Mouse (Mus musculus) neural tube, embryonic 11.5 days (tissue): ENCODE measurements at regions not wholly inside any gene's neighbourhood (a gene's known extent, or its start where the extent isn't known, plus 50 kb on each side); places are given as distances from the start of the nearest gene placed in this dataset.

Experiments
- ATAC-seq: fragments of 200-750 bp; cut with Nextera tagmentation; 2 replicates; pipeline ENCODE4 v1.8.0; 2017; ENCODE audit warnings: moderate number of reproducible peaks, mild to moderate bottlenecking, moderate TSS enrichment, moderate library complexity; ENCODE audit not compliant: insufficient read depth, low FRiP score, low TSS enrichment
- DNase-seq: peaks from one replicate; pipeline ENCODE4 v3.0.0-alpha.2; 2015; ENCODE audit warnings: low spot score
- H3K27ac ChIP-seq: fragments of 300-500 bp; sonication (generic); 2 replicates; pipeline ENCODE4 v1.5.1; 2014; ENCODE audit warnings: low read depth, mild to moderate bottlenecking, low read length
- H3K27me3 ChIP-seq: fragments of 300-500 bp; sonication (generic); 2 replicates; pipeline ENCODE4 v1.6.1; 2014; ENCODE audit warnings: mild to moderate bottlenecking, low read length, mixed read lengths; ENCODE audit not compliant: control insufficient read depth, insufficient read depth
- H3K36me3 ChIP-seq: fragments of 300-500 bp; sonication (generic); 2 replicates; pipeline ENCODE4 v1.6.1; 2014; ENCODE audit warnings: mild to moderate bottlenecking, low read length, moderate library complexity, mixed read lengths; ENCODE audit not compliant: control insufficient read depth, insufficient read depth
- H3K4me1 ChIP-seq: fragments of 300-500 bp; sonication (generic); 2 replicates; pipeline ENCODE4 v1.6.1; 2014; ENCODE audit warnings: low read length, mixed read lengths; ENCODE audit not compliant: control insufficient read depth, insufficient read depth
- H3K4me2 ChIP-seq: fragments of 300-500 bp; sonication (generic); 2 replicates; pipeline ENCODE4 v1.6.1; 2014; ENCODE audit warnings: low read depth, mild to moderate bottlenecking, moderate library complexity
- H3K4me3 ChIP-seq: fragments of 300-500 bp; sonication (generic); 2 replicates; pipeline ENCODE4 v1.5.1; 2014; ENCODE audit warnings: low read depth, low read length
- H3K9ac ChIP-seq: fragments of 300-500 bp; sonication (generic); 2 replicates; pipeline ENCODE4 v1.6.1; 2014; ENCODE audit warnings: mild to moderate bottlenecking, low read length
- H3K9me3 ChIP-seq: fragments of 300-500 bp; sonication (generic); 2 replicates; pipeline ENCODE4 v1.6.1; 2016; ENCODE audit warnings: low read length; ENCODE audit not compliant: control insufficient read depth
- WGBS: fragments of 180-500 bp; shearing (Covaris S2); extraction: QIAGEN DNeasy Blood & Tissue Kit; methylation state at CpG from one replicate; pipeline ENCODE4 v1.1.7; 2014; 5-methylcytosine and 5-hydroxymethylcytosine counted together

DNA sequence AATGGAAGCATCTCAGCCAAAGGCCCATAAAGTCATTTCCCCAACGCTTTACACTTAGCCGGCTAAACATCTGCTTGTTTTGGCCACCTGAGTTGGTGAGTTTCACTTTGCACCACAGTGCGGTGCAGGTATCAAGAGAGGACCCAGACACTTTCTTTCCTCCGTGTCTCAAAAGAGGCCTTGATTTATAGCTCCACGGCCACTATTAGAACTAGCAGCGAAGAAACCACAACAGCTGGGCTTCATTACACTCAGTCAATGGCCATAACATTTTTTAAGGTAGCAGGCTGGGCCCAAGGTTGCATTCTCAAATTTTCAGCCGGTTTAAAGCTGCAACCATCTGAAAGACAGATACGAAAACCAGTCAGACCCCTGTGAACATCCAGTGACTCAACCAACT is 103.4 kb downstream of the Mreg start:
- 63% methylated on average over 8 of the region's 8 CpGs for WGBS
- Histone ChIP-seq H3K27me3 (no peaks in the 10 kb centered on the region), H3K9me3 (no peaks in the 10 kb centered on the region), H3K36me3 (no peaks in the 10 kb centered on the region), H3K9ac (no peak overlapping the region), H3K4me3 (no peak overlapping the region), H3K4me2 (no peak overlapping the region), H3K27ac (no peak overlapping the region), H3K4me1 (no peaks in the 10 kb centered on the region)
- ATAC-seq (no peak), DNase-seq (no peak)

DNA sequence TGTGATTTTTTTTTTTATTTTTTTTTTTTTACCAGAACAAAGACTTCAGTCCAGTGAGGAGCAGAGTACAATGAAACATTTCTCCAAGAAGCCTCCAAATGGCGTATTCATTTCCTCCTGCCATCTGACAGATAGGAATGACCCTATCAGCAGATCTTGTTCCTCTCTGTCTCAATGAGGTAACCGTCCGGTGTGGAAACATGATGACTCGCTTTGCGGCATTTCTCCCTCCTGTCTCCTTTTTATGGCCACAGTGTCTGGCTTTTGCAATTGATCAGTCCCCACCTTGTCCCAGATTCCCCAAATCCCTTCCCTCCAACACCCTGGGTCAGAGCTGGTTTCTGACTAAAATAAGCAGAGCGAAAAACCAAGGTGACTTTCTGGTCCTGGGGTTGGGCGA is 105.0 kb downstream of the Mreg start:
- no peak for DNase-seq
- no peak for ATAC-seq
- WGBS: 88% methylated on average over 7 of the region's 7 CpGs

DNA sequence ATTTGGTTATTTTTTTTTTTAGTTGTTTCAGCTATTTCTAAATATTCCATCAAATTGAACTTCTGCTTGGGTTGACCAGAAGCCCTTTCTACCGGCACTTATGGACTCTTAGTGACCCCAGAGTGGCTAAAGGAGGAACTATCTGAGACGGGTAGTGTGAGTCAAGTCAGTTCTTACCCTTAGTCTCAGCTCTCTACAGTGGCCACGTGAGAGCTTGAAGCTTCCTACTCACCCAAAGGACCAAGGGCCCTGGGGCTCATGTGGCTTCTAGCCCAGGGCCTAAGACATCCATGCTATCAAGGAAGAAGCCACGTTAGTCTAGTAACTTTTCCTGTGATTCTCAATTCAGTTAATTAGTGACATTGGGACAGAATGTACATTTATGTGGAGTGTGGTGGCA is 105.5 kb downstream of the Mreg start:
- DNase-seq (no peak), ATAC-seq (no peak)
- 82% methylated on average over 4 of the region's 4 CpGs for WGBS
- Histone ChIP-seq H3K36me3 (no peaks in the 10 kb centered on the region), H3K4me3 (no peak overlapping the region), H3K9me3 (no peaks in the 10 kb centered on the region), H3K27ac (no peak overlapping the region), H3K9ac (no peak overlapping the region), H3K27me3 (no peaks in the 10 kb centered on the region), H3K4me2 (no peak overlapping the region), H3K4me1 (no peaks in the 10 kb centered on the region)

More for the DNA sequence above, 105.0 kb downstream of the Mreg start:
- no peak overlapping the region for H3K4me2 ChIP-seq
- H3K27ac ChIP-seq: no peak overlapping the region
- no peak overlapping the region for H3K9ac ChIP-seq
- no peak overlapping the region for H3K4me3 ChIP-seq
- H3K9me3 ChIP-seq: no peaks in the 10 kb centered on the region
- no peaks in the 10 kb centered on the region for H3K27me3 ChIP-seq
- no peaks in the 10 kb centered on the region for H3K36me3 ChIP-seq
- no peaks in the 10 kb centered on the region for H3K4me1 ChIP-seq

DNA sequence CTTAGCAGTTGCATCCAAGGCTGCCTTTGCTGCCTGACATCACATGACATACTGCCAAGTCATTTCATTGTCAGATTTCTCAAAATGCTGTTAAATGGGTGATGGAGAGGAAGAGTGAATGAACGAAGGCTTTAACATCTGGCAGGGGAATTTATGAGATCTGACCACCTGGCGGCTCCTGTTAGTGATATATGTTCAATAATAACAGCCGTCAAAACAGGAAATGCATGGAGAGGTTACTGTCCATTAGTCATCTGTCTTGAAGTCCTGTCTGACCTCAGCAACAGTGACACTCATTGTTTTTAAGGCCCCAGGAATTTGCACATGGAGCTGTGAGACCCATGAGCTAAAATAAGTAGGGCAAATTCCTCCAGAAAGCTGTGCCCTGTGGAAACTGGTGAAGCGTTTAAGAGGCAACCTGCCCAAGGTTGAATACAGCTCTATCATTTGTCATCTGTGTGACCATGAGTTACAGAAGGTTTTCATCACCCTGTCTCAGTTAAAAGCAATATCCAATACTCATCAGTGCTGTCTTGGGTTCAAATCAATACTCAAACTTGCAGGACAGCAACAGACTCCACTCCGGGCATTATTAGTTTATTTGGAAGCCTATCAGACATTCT is 106.6 kb downstream of the Mreg start:
- Histone ChIP-seq H3K36me3 (no peaks in the 10 kb centered on the region), H3K27ac (no peak overlapping the region), H3K9me3 (no peaks in the 10 kb centered on the region), H3K4me3 (no peak overlapping the region), H3K9ac (no peak overlapping the region), H3K4me2 (no peak overlapping the region), H3K4me1 (no peaks in the 10 kb centered on the region), H3K27me3 (no peaks in the 10 kb centered on the region)
- WGBS: 59% methylated on average over 5 of the region's 5 CpGs
- ATAC-seq (no peak), DNase-seq (no peak)

DNA sequence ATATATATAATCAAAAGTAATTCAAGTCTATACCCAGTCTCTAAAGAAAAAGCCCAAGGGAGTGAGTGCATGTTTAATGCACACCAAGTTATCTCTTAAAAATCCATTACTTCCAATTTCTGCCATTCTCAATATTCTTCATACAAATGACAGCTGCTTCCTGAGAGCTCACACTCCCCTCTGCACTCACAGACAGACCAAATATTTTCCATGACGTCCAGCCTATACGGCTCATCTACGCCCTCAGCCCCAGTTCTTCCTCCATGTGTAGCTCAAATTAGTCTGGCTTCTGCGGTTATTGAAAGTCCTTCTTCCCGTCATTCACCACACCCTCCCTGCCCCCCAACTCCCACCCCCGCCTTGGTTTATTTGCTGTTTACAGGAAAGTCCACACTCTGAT is 108.1 kb downstream of the Mreg start:
- no peaks in the 10 kb centered on the region for H3K36me3 ChIP-seq
- H3K9ac ChIP-seq: no peak overlapping the region
- DNase-seq (no peak), ATAC-seq (no peak)
- WGBS: 80% methylated on average over 6 of the region's 6 CpGs
- H3K9me3 ChIP-seq: no peaks in the 10 kb centered on the region
- H3K4me2 ChIP-seq: no peak overlapping the region
- H3K4me1 ChIP-seq: no peaks in the 10 kb centered on the region
- no peaks in the 10 kb centered on the region for H3K27me3 ChIP-seq
- no peak overlapping the region for H3K27ac ChIP-seq
- no peak overlapping the region for H3K4me3 ChIP-seq

DNA sequence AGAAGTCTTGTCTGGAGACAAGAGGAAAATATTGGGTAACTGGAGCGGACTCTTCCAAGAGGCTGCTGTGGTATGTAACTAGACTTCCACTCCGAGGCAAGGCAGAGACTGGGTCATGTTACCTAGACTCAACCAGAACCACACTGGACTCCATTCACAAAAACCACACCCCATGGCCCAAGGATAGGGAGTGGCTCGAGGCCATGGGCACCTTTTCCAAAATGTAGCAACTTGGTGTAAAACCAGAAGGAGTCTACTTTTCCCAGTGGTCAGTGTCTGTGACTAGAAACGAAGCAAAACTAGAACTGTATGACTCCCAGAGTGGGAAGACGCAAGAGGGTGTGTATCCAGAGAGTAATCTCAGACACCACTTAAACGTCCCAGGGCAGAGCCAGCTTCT is 108.7 kb downstream of the Mreg start:
- 90% methylated on average over 6 of the region's 6 CpGs for WGBS
- no peak overlapping the region for H3K27ac ChIP-seq
- no peak for ATAC-seq

DNA sequence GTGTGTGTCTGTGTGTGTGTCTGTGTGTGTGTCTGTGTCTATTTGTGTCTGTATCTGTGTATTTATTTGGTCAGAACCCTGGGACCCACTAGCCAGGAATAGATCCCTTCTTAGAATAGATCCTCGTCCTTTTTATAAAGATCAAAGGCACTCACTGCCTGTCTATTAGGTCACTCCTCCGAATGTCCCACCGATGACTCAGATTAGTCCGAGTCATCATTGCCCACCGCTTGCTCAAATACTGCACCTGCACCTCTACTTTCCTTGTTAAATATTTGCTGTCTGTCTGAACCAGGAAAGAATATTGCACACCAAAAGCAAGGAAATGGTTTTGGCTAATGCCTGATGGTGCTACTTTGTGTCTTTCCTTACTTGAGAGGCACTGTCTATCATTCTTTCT is 112.7 kb downstream of the Mreg start:
- H3K27me3 ChIP-seq: no peaks in the 10 kb centered on the region
- no peaks in the 10 kb centered on the region for H3K36me3 ChIP-seq
- H3K4me3 ChIP-seq: no peak overlapping the region
- ATAC-seq (no peak), DNase-seq (no peak)
- no peaks in the 10 kb centered on the region for H3K9me3 ChIP-seq
- no peak overlapping the region for H3K9ac ChIP-seq
- H3K27ac ChIP-seq: no peak overlapping the region
- H3K4me2 ChIP-seq: no peak overlapping the region
- H3K4me1 ChIP-seq: no peaks in the 10 kb centered on the region
- 64% methylated on average over 5 of the region's 5 CpGs for whole genome bisulfite sequencing

More for the DNA sequence above, 108.7 kb downstream of the Mreg start:
- no peak overlapping the region for H3K4me3 ChIP-seq
- no peaks in the 10 kb centered on the region for H3K27me3 ChIP-seq
- H3K4me2 ChIP-seq: no peak overlapping the region
- no peaks in the 10 kb centered on the region for H3K9me3 ChIP-seq
- H3K4me1 ChIP-seq: no peaks in the 10 kb centered on the region
- DNase-seq: no peak
- no peak overlapping the region for H3K9ac ChIP-seq
- no peaks in the 10 kb centered on the region for H3K36me3 ChIP-seq

DNA sequence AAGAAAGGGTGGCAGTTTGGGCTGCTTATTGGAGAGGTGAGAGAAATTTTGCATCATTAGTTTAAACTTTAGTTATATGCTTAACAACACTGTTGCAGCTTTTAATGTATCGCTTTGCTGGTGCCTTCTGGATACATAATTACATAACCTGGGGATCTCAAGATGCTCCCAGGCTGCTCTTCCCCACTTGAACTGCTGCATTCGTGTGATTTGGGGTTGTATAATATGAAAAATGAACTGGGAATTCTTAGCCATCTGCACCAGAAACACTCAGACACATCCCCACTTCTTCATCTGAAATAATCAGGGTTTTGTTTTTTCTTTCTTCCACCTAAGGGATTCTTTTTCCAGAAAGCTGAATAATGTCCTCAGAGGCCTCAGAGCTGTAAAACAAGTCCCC is 120.8 kb downstream of the Mreg start:
- no peak for ATAC-seq
- Histone ChIP-seq H3K4me3 (no peak overlapping the region), H3K27me3 (no peaks in the 10 kb centered on the region), H3K9ac (no peak overlapping the region), H3K36me3 (no peaks in the 10 kb centered on the region), H3K27ac (no peak overlapping the region), H3K4me1 (no peaks in the 10 kb centered on the region), H3K9me3 (no peaks in the 10 kb centered on the region), H3K4me2 (no peak overlapping the region)
- no peak for DNase-seq
- 79% methylated on average over 2 of the region's 2 CpGs for WGBS

DNA sequence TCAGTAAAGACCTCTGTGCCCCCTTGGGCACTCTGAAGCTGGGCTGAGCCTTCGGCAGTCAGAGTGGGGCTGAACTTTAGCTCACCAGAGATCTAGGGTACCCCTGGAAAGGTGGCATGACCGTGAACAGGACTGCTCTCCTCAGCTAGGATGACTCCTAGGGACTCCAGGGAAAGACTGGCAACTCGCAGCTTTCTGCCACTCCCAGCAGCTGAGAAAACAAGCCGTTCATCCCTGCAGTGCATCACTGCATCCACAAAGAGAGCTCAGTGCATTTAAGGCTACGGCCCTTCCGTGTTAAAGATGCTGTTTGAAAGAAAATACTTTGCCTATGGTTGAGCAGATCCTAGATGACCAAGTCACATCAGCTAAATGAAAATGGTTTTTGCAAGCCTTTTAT is 126.4 kb downstream of the Mreg start:
- Histone ChIP-seq H3K27ac (no peak overlapping the region), H3K4me1 (no peaks in the 10 kb centered on the region), H3K4me2 (no peak overlapping the region), H3K9ac (no peak overlapping the region), H3K4me3 (no peak overlapping the region), H3K36me3 (no peaks in the 10 kb centered on the region), H3K9me3 (no peaks in the 10 kb centered on the region), H3K27me3 (no peaks in the 10 kb centered on the region)
- DNase-seq: no peak
- WGBS: 53% methylated on average over 6 of the region's 6 CpGs
- ATAC-seq: no peak
